Mouse (Mus musculus) G1E (cell line): ENCODE measurements around the gene Gm8773. TPM values are rescaled to one million over a fixed set of nuclear protein-coding genes. Genes with fewer than 3 reads are reported as not detected.

Source experiments
- ATAC-seq: 2 replicates; pipeline ENCODE4 v1.8.0; 2016; ENCODE audit warnings: mild to moderate bottlenecking; ENCODE audit not compliant: insufficient number of reproducible peaks, poor library complexity, low FRiP score, severe bottlenecking; ENCODE audit errors: extremely low read depth
- DNase-seq: peaks from one replicate; pipeline ENCODE4 v3.0.0; 2012; ENCODE audit warnings: low spot score
- H3K27me3 ChIP-seq: 2 replicates; pipeline ENCODE4 v1.6.1; 2012; ENCODE audit warnings: mild to moderate bottlenecking, low read length, inconsistent platforms; ENCODE audit not compliant: insufficient read depth
- H3K36me3 ChIP-seq: replicated peaks from 2 replicates; pipeline ENCODE3; 2012; ENCODE audit warnings: mild to moderate bottlenecking, inconsistent platforms
- H3K4me1 ChIP-seq: 2 replicates; pipeline ENCODE4 v1.6.1; 2012; ENCODE audit warnings: low read depth, low read length, inconsistent platforms, mixed read lengths; ENCODE audit not compliant: insufficient read depth
- H3K4me3 ChIP-seq: 2 replicates; pipeline ENCODE4 v1.5.1; 2012; ENCODE audit warnings: low read depth, mild to moderate bottlenecking, inconsistent platforms, low read length, moderate library complexity, mixed read lengths
- H3K9me3 ChIP-seq: replicated peaks from 2 replicates; pipeline ENCODE4 v1.6.1; 2012; ENCODE audit warnings: inconsistent platforms
- CTCF ChIP-seq: IDR thresholded peaks from 2 replicates; pipeline ENCODE4 v1.5.1; 2012; ENCODE audit warnings: low read depth, low read length, inconsistent platforms, mixed read lengths
- GATA1 ChIP-seq: IDR thresholded peaks from 2 replicates; pipeline ENCODE4 v1.6.1; 2012; ENCODE audit warnings: borderline replicate concordance, low read length, inconsistent platforms, mixed read lengths
- GATA2 ChIP-seq: IDR thresholded peaks from 2 replicates; pipeline ENCODE4 v1.6.1; 2012; ENCODE audit warnings: low read depth, low read length, inconsistent platforms, borderline replicate concordance
- POLR2AphosphoS5 ChIP-seq: IDR thresholded peaks from 2 replicates; pipeline ENCODE4 v1.6.1; 2012; ENCODE audit warnings: low read depth, low read length, inconsistent platforms; ENCODE audit not compliant: insufficient replicate concordance
- TAL1 ChIP-seq: conservative IDR thresholded peaks from 2 replicates; pipeline ENCODE4 v1.6.1; 2012; ENCODE audit warnings: low read depth, low read length, inconsistent platforms, mixed read lengths
- polyA plus RNA-seq: library from polyadenylated mRNA; stranded (reverse); fragments of >175 nt; gene quantifications from 2 replicates; pipeline ENCODE4 v1.2.3, GENCODE M21; 2012
- total RNA-seq, 2 experiments: library from RNA; stranded (forward) in 1 of 2; stranded (reverse) in 1 of 2; fragments of 200-1000 nt in 1 of 2; fragments of >200 nt in 1 of 2; fragmentation: Nextera tagmentation in 1 of 2; gene quantifications; 2 replicates each; pipeline ENCODE4 v1.2.3; 2014 to 2017

The Gm8773 gene
- total RNA-seq (2014; fragmentation: Nextera tagmentation) (1.4 and 5.7 TPM in 2 replicates), total RNA-seq (2017) (3.9 and 5.8 TPM in 2 replicates), polyA plus RNA-seq (0.27 and 0.34 TPM in 2 replicates)

- H3K9me3 ChIP-seq = no peaks in the 10 kb centered on the region
- H3K27me3 ChIP-seq = 0 out of 2 replicates have a peak, but pooled peaks cover 3% of the 10 kb centered on the region
- H3K4me1 ChIP-seq = peaks cover 22% of the 10 kb centered on the region
- ATAC-seq (peak; percentile 96), DNase-seq (peak; percentile 53)
- no peaks in the 10 kb centered on the region for H3K36me3 ChIP-seq
- peak within 1 kb of the TSS; percentile 73 for H3K4me3 ChIP-seq
- TF ChIP-seq POLR2AphosphoS5 = no peak
These were observed at the start of gene Gm8773 for GRCm38 (mm10) chr5:5573749-5574317. TSS of gene Gm8773 (plus strand) at chr5:5573799.

DNA sequence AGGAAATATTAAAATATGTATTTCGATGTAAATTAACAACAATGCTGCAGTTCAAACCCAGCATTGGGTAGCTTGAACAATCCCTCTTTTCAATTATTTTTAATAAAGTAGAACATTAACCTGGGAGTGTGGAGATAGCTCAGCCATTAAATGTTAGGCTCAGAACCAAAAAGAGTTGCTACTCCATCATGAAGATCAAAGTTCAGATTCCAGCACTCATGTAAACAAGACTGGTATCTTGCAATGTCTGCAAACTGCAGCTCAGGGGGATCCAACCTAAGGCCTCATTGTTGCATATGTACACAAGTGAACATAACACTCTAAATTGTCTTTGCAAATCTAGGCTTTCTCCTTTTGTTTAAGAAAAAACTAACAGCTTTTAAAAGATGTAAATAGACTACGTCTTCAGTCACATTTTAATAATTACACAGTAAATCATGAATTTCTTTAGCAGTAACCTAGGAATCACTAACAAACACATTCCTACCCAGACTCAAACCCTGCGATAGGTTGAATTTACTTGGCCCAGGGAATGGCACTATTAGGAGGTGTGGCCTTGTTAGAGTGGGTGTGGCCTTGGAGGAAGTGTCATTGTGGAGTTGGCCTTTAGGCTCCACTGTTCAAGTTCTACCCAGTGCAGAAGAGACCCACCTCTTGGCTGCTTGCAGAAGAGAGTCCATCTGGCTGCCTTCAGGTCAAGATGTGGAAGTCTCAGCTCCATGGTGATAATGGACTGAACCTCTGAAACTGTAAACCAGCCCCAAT, 39.8 kb upstream of the Gm8773 start:
- H3K27me3 ChIP-seq = no peaks in the 10 kb centered on the region
- H3K36me3 ChIP-seq = peaks cover 6% of the 10 kb centered on the region
- ATAC-seq (no peak), DNase-seq (no peak)
- TF ChIP-seq GATA1 = no peak
- TF ChIP-seq CTCF = no peak
- no peak for TF ChIP-seq TAL1
- TF ChIP-seq GATA2 = no peak
- no peak for TF ChIP-seq POLR2AphosphoS5
- H3K4me3 ChIP-seq = no peak overlapping the region
- H3K9me3 ChIP-seq = no peaks in the 10 kb centered on the region
- H3K4me1 ChIP-seq = peaks cover 6% of the 10 kb centered on the region; the same call in 1 of the 2 replicates

- peaks cover 6% of the 10 kb centered on the region for H3K36me3 ChIP-seq
- no peak for ATAC-seq
- no peaks in the 10 kb centered on the region for H3K27me3 ChIP-seq
- peaks cover 27% of the 10 kb centered on the region for H3K4me1 ChIP-seq
- H3K9me3 ChIP-seq = no peaks in the 10 kb centered on the region
- no peak for DNase-seq
- no peak overlapping the region for H3K4me3 ChIP-seq
- TF ChIP-seq GATA1 = no peak
- no peak for TF ChIP-seq CTCF
- no peak for TF ChIP-seq POLR2AphosphoS5
- TF ChIP-seq GATA2 = no peak
- TF ChIP-seq TAL1 = no peak
These were observed 37.5 kb upstream of the Gm8773 start for GRCm38 (mm10) chr5:5536131-5536530.

DNA sequence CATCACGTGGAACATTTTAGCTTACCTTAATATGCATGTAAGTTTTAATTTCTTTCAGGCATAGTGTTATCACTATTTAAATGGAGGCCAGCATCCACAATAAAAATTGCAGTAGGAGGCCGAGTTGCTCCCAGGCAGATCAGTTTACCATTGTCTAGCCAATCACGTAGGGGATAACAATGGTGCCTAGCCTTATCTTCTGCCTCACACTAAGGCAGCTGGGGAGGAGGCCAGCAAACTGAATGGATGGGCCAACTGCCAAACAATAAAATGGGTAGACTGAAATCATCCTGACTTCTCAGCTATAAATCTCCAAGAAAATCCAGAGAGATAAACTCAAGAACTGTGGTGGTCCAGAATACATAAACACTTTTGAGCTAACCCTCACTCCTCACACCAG, 33.8 kb upstream of the Gm8773 start:
- Histone ChIP-seq H3K27me3 (no peaks in the 10 kb centered on the region), H3K4me3 (no peak overlapping the region), H3K4me1 (peaks cover 41% of the 10 kb centered on the region), H3K36me3 (peaks cover 12% of the 10 kb centered on the region), H3K9me3 (no peaks in the 10 kb centered on the region)
- ATAC-seq (peak; percentile 86), DNase-seq (peak; percentile 70)
- no peak for TF ChIP-seq GATA2
- peak; percentile 55 for TF ChIP-seq TAL1
- TF ChIP-seq CTCF = no peak

GRCm38 (mm10) chr5:5540385-5540784, 33.2 kb upstream of the Gm8773 start:
- H3K4me3 ChIP-seq = no peak overlapping the region
- ATAC-seq (no peak), DNase-seq (no peak)
- H3K4me1 ChIP-seq = peaks cover 42% of the 10 kb centered on the region
- no peaks in the 10 kb centered on the region for H3K9me3 ChIP-seq
- H3K27me3 ChIP-seq = no peaks in the 10 kb centered on the region
- no peak for TF ChIP-seq CTCF
- TF ChIP-seq GATA2 = no peak
- no peak for TF ChIP-seq TAL1
- no peak for TF ChIP-seq GATA1
- TF ChIP-seq POLR2AphosphoS5 = no peak
- peaks cover 12% of the 10 kb centered on the region for H3K36me3 ChIP-seq

GRCm38 (mm10) chr5:5551110-5551509, 22.5 kb upstream of the Gm8773 start:
- peaks cover 15% of the 10 kb centered on the region for H3K36me3 ChIP-seq
- TF ChIP-seq GATA2 (no peak), TAL1 (no peak), POLR2AphosphoS5 (no peak), CTCF (no peak), GATA1 (no peak)
- 0 out of 2 replicates have a peak, but pooled peaks have one; percentile 13 for ATAC-seq
- H3K27me3 ChIP-seq = no peaks in the 10 kb centered on the region
- peaks cover 6% of the 10 kb centered on the region for H3K9me3 ChIP-seq
- H3K4me3 ChIP-seq = no peak overlapping the region
- H3K4me1 ChIP-seq = peaks cover 12% of the 10 kb centered on the region
- DNase-seq = no peak
